Mouse (Mus musculus): ENCODE measurements around the gene Fbll1.

DNA sequence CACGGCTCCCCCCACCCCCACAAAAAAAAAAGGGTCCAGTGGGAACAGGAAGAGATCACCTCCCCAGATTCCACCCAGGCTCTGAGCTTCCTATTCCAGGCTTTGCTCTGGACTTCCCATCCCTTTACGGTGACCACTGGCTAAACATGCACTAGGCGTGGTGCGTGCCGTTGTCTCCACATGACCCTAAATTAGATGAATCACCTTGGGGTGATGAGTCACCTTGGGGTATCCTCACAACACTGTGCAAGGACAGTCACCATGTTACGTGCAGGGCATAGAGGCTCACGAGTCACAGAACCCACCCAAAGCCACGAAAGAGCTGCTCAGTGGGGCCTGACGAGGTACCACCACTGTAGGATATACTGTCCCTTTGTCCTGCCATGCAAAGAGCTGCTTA lies 45.6 kb upstream of the Fbll1 start:
- TF ChIP-seq CTCF (IDR thresholded peaks at IDR 0.05; ENCODE audit: control insufficient read depth, insufficient read depth, insufficient read length) (no peak), USF1 (IDR thresholded peaks at IDR 0.05; ENCODE audit: low read depth) (peak; percentile 82)
